Mouse (Mus musculus): ENCODE measurements around the gene Atp2b1. TPM values are rescaled to one million over a fixed set of nuclear protein-coding genes. Genes with fewer than 3 reads are reported as not detected.

Atp2b1 gene
- total RNA-seq, 2 experiments from 2014 or later: 710 to 765 TPM

GRCm38 (mm10) chr10:98914810-98915241, 620 bp downstream of the Atp2b1 start:
- intact Hi-C loops (cut with DNase I): loop anchor here (1.0 to 10.0 kb wide), 8 partner anchors 108 to 1198 kb away; no protein-coding TSS in a partner anchor
- DNase-seq (ENCODE audit: low spot score in 2 of 2): peak; percentile 77 to 85

- no peak for DNase-seq (ENCODE audit: low spot score in 2 of 2)
- intact Hi-C loops (cut with DNase I): loop anchor here (5.0 to 10.0 kb wide), 4 partner anchors 167 to 1198 kb away; no protein-coding TSS in a partner anchor
Measured at GRCm38 (mm10) chr10:98915398-98915931, 1.3 kb downstream of the Atp2b1 start.

- DNase-seq (ENCODE audit: low spot score in 2 of 2): peak in 1 of 2 experiments; percentile 49
- intact Hi-C loops (cut with DNase I): loop anchor here (5.0 to 10.0 kb wide), 4 partner anchors 166 to 1199 kb away; no protein-coding TSS in a partner anchor
Measured at GRCm38 (mm10) chr10:98916011-98916780, 2.0 kb downstream of the Atp2b1 start.

- intact Hi-C loops (cut with DNase I): loop anchor here (5.0 to 10.0 kb wide), 4 partner anchors 165 to 1200 kb away; no protein-coding TSS in a partner anchor
- no peak for DNase-seq (ENCODE audit: low spot score in 2 of 2)
Measured at GRCm38 (mm10) chr10:98916781-98917340, 2.7 kb downstream of the Atp2b1 start.

- intact Hi-C loops (cut with DNase I): no loop called here
- DNase-seq (ENCODE audit: low spot score in 2 of 2): no peak
Measured at GRCm38 (mm10) chr10:98925081-98925480, 10.9 kb downstream of the Atp2b1 start.

- no peak for DNase-seq (ENCODE audit: low spot score in 2 of 2)
- intact Hi-C loops (cut with DNase I): no loop called here
Measured at GRCm38 (mm10) chr10:98926991-98927390, 12.8 kb downstream of the Atp2b1 start.

- intact Hi-C loops (cut with DNase I): no loop called here
- no peak for DNase-seq (ENCODE audit: low spot score in 2 of 2)
Measured at GRCm38 (mm10) chr10:98929444-98929843, 15.2 kb downstream of the Atp2b1 start.

GRCm38 (mm10) chr10:98930143-98930542, 15.9 kb downstream of the Atp2b1 start:
- peak in 1 of 2 experiments; percentile 61 for DNase-seq (ENCODE audit: low spot score in 2 of 2)
- intact Hi-C loops (cut with DNase I): no loop called here

- intact Hi-C loops (cut with DNase I): no loop called here
- DNase-seq (ENCODE audit: low spot score in 2 of 2): no peak
Measured at GRCm38 (mm10) chr10:98940137-98940536, 25.9 kb downstream of the Atp2b1 start.

- DNase-seq (ENCODE audit: low spot score in 2 of 2): no peak
- intact Hi-C loops (cut with DNase I): no loop called here
Measured at GRCm38 (mm10) chr10:98940799-98941198, 26.6 kb downstream of the Atp2b1 start.

GRCm38 (mm10) chr10:98941991-98942390, 27.8 kb downstream of the Atp2b1 start:
- no peak for DNase-seq (ENCODE audit: low spot score in 2 of 2)
- intact Hi-C loops (cut with DNase I): no loop called here

- intact Hi-C loops (cut with DNase I): no loop called here
- DNase-seq (ENCODE audit: low spot score in 2 of 2): no peak
Measured at GRCm38 (mm10) chr10:98942999-98943398, 28.8 kb downstream of the Atp2b1 start.

- no peak for DNase-seq (ENCODE audit: low spot score in 2 of 2)
- intact Hi-C loops (cut with DNase I): no loop called here
Measured at GRCm38 (mm10) chr10:98943894-98944293, 29.7 kb downstream of the Atp2b1 start.

GRCm38 (mm10) chr10:98946031-98946791, 32.0 kb downstream of the Atp2b1 start:
- intact Hi-C loops (cut with DNase I): no loop called here
- no peak for DNase-seq (ENCODE audit: low spot score in 2 of 2)

GRCm38 (mm10) chr10:98947206-98947605, 33.0 kb downstream of the Atp2b1 start:
- DNase-seq (ENCODE audit: low spot score in 2 of 2): no peak
- intact Hi-C loops (cut with DNase I): no loop called here

GRCm38 (mm10) chr10:98948096-98948495, 33.9 kb downstream of the Atp2b1 start:
- intact Hi-C loops (cut with DNase I): no loop called here

GRCm38 (mm10) chr10:98949750-98950149, 35.5 kb downstream of the Atp2b1 start:
- no peak for DNase-seq (ENCODE audit: low spot score in 2 of 2)
- intact Hi-C loops (cut with DNase I): no loop called here

More at GRCm38 (mm10) chr10:98948096-98948495, 33.9 kb downstream of the Atp2b1 start:
- no peak for DNase-seq (ENCODE audit: low spot score in 2 of 2)

GRCm38 (mm10) chr10:98951286-98952270, 37.4 kb downstream of the Atp2b1 start:
- DNase-seq (ENCODE audit: low spot score in 2 of 2): peak in 1 of 2 experiments; percentile 51
- intact Hi-C loops (cut with DNase I): no loop called here
